Mouse (Mus musculus) stomach, postnatal 0 days (tissue): ENCODE data around the gene Cep135. TPM values are rescaled to one million over a fixed set of nuclear protein-coding genes. Genes with fewer than 3 reads are reported as not detected.

Experiments
- ATAC-seq: fragments of 200-750 bp; cut with Nextera tagmentation; 2 replicates; pipeline ENCODE4 v1.8.0; 2017; ENCODE audit not compliant: low FRiP score, low TSS enrichment
- DNase-seq: peaks from one replicate; pipeline ENCODE4 v3.0.0-alpha.2; 2016; ENCODE audit warnings: low spot score
- H3K27ac ChIP-seq: fragments of 300-500 bp; sonication (generic); replicated peaks from 2 replicates; pipeline ENCODE4 v1.5.1; 2014; ENCODE audit warnings: mild to moderate bottlenecking, control low read depth
- H3K27me3 ChIP-seq: fragments of 300-500 bp; sonication (generic); 2 replicates; pipeline ENCODE4 v1.6.1; 2014; ENCODE audit warnings: low read length; ENCODE audit not compliant: control insufficient read depth, insufficient read depth
- H3K36me3 ChIP-seq: fragments of 300-500 bp; sonication (generic); 2 replicates; pipeline ENCODE4 v1.6.1; 2014; ENCODE audit warnings: low read length, mixed read lengths; ENCODE audit not compliant: control insufficient read depth, insufficient read depth
- H3K4me1 ChIP-seq: fragments of 300-500 bp; sonication (generic); replicated peaks from 2 replicates; pipeline ENCODE4 v1.6.1; 2014; ENCODE audit warnings: antibody characterized with exemption; ENCODE audit not compliant: control insufficient read depth, insufficient read depth
- H3K4me2 ChIP-seq: fragments of 300-500 bp; sonication (generic); replicated peaks from 2 replicates; pipeline ENCODE4 v1.6.1; 2014; ENCODE audit warnings: low read depth, mild to moderate bottlenecking, control low read depth, moderate library complexity
- H3K4me3 ChIP-seq: fragments of 300-500 bp; sonication (generic); 2 replicates; pipeline ENCODE4 v1.5.1; 2014; ENCODE audit warnings: low read depth, low read length, control low read depth
- H3K9ac ChIP-seq: fragments of 300-500 bp; sonication (generic); 2 replicates; pipeline ENCODE4 v1.6.1; 2014; ENCODE audit warnings: mild to moderate bottlenecking, low read length, control low read depth, mixed read lengths
- H3K9me3 ChIP-seq: fragments of 300-500 bp; sonication (generic); 2 replicates; pipeline ENCODE4 v1.6.1; 2016; ENCODE audit warnings: low read length; ENCODE audit not compliant: control insufficient read depth
- CTCF ChIP-seq: IDR thresholded peaks from 2 replicates; pipeline ENCODE4 v1.5.1; 2016; ENCODE audit warnings: antibody characterized with exemption, low read depth, mild to moderate bottlenecking, moderate library complexity
- EP300 ChIP-seq: optimal IDR thresholded peaks from 2 replicates; pipeline ENCODE3; 2016; ENCODE audit warnings: antibody characterized with exemption
- WGBS: fragments of 180-500 bp; shearing (Covaris S2); extraction: QIAGEN DNeasy Blood & Tissue Kit; methylation state at CpG from one replicate; pipeline ENCODE4 v1.1.7; 2014; 5-methylcytosine and 5-hydroxymethylcytosine counted together
- polyA plus RNA-seq: library from polyadenylated mRNA; unstranded; fragments of >200 nt; fragmentation: Nextera tagmentation; extraction: Ambion mirVana; gene quantifications from 2 replicates; pipeline ENCODE4 v1.2.1, GENCODE M21; 2015

Gene Cep135
- polyA plus RNA-seq, 1 experiment from 2014 or later = 1.9 TPM

DNA sequence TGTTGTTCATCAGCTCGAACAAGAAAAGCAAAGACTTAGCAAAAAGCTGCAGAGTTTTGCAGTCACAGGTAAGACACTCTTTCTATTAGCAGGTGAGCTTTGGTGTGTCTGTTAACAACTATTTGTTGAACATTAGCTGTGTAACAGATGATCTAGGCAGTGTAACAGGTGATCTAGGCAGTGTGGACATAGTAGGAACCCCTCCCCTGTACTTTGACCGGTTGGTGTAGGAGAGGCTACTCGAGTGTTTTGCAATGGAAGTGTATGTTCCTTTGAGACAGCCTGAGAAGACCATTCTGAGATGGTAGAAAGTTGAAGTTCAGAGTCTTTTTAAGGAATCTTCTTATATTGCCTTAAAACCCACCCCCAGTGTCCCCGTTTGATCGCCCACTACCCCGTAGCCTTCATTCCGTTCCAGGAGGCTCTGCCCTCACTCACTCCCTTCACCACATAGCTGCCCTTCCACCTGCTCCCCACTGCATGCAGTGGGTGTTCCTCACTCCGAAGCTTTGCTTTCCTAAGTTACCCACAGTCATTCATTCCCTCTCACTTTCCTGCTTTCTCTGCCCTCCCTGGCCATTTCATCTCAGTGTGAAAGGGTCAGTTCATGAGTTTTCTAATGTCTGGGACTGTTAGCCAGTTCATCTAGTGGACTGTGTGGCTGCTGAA, 21.3 kb downstream of the Cep135 start:
- TF ChIP-seq EP300 (no peak), CTCF (no peak)
- Histone ChIP-seq H3K4me2 (no peak overlapping the region), H3K27ac (peak overlapping the region; percentile 31; the same call in 1 of the 2 replicates), H3K9me3 (no peaks in the 10 kb centered on the region), H3K9ac (no peak overlapping the region), H3K27me3 (no peaks in the 10 kb centered on the region), H3K4me1 (no peaks in the 10 kb centered on the region), H3K36me3 (peaks cover 10% of the 10 kb centered on the region; the same call in 1 of the 2 replicates), H3K4me3 (no peak overlapping the region)
- ATAC-seq (peak; percentile 93), DNase-seq (peak; percentile 58)
- WGBS = 67% methylated on average over 8 of the region's 8 CpGs

DNA sequence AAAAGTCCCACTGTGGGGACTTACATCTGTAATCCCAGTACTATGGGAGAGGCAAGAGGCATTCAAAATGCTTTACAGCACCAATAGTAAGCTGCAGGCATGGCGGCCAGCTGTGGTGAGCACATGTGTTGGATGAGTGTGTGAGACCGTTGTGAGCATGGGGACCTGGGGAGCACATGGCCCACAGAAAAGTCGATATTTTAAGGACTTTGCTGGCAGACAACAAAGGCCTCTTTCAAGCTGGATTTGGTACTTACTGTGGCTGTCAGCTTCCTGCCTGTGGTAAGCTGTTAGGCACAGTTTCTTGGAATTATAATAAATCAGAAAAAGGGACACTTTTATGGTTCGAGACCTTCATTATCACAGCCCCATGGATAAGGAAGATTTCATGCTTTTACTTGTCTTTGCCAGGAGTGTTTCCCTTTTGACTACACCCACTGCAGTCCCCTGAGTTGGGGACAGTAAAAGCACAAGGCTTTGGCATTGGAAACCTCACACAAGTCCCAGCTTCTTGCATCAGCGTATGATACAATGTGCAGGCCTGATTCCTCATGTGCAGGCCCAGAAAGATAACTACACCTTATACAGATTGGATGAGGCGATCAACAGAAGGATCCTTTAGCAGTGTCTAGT, 24.5 kb downstream of the Cep135 start:
- ATAC-seq (no peak), DNase-seq (no peak)
- WGBS = 86% methylated on average over 6 of the region's 6 CpGs
- Histone ChIP-seq H3K27me3 (no peaks in the 10 kb centered on the region), H3K27ac (no peak overlapping the region), H3K9ac (no peak overlapping the region), H3K4me1 (no peaks in the 10 kb centered on the region), H3K4me3 (no peak overlapping the region), H3K4me2 (no peak overlapping the region), H3K36me3 (peaks cover 5% of the 10 kb centered on the region), H3K9me3 (no peaks in the 10 kb centered on the region)
- TF ChIP-seq CTCF (no peak), EP300 (no peak)

DNA sequence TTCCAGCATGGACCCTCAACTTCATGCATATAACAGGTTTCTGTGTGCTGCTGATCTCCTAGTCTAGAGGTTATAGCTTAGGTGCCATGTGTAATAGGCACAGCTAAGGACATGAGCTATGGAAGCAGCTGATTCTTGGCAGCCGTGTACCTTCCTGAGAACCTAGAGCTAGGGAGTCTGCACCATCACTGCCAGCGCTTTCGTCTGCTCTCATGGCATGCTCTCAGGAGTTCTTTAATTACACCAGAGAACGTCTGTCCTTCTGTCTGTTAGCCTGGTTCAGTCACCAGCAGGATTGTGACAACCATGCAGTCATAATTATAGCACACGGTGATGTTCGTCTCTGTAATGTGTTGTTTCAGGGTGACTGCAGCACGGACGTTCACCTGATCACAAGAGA, 26.8 kb downstream of the Cep135 start:
- Histone ChIP-seq H3K27me3 (no peaks in the 10 kb centered on the region), H3K4me1 (no peaks in the 10 kb centered on the region), H3K27ac (no peak overlapping the region), H3K4me2 (no peak overlapping the region), H3K9me3 (no peaks in the 10 kb centered on the region), H3K9ac (no peak overlapping the region), H3K4me3 (no peak overlapping the region), H3K36me3 (peaks cover 10% of the 10 kb centered on the region)
- 90% methylated on average over 8 of the region's 8 CpGs for WGBS
- no peak for DNase-seq
- TF ChIP-seq CTCF (no peak), EP300 (no peak)
- ATAC-seq = no peak

DNA sequence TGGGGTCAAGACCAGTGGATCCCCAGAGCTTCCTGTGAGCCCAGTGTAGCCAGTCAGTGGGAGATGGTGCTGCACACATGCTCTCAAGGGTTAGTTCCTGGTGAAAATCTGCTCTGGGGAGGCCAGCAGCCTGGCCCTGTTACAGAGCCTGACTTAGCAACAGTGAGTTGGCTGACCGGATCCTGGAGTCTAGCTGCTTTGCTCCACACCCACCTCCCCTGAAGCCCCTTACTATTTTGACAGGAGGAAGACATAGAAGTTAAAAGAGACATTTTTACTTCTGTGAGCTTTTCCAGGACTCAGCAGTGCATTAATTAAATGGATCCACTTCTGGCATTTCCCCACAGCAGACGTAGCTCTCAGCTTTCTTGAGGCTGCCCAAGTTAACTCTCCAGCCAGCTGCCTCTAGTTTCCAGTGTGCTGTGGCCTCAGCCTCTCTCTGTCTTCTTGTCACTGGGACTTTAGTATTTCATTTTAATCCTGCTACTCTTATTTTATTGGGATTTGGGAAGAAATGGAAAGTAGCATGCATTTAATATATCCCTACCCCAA, 27.8 kb downstream of the Cep135 start:
- H3K36me3 ChIP-seq = peaks cover 10% of the 10 kb centered on the region
- no peaks in the 10 kb centered on the region for H3K4me1 ChIP-seq
- ATAC-seq (no peak), DNase-seq (no peak)
- H3K9ac ChIP-seq = no peak overlapping the region
- no peak overlapping the region for H3K4me3 ChIP-seq
- H3K27ac ChIP-seq = no peak overlapping the region
- no peak overlapping the region for H3K4me2 ChIP-seq
- 84% methylated on average over 2 of the region's 2 CpGs for WGBS
- no peak for TF ChIP-seq CTCF
- TF ChIP-seq EP300 = no peak
- no peaks in the 10 kb centered on the region for H3K9me3 ChIP-seq
- no peaks in the 10 kb centered on the region for H3K27me3 ChIP-seq

DNA sequence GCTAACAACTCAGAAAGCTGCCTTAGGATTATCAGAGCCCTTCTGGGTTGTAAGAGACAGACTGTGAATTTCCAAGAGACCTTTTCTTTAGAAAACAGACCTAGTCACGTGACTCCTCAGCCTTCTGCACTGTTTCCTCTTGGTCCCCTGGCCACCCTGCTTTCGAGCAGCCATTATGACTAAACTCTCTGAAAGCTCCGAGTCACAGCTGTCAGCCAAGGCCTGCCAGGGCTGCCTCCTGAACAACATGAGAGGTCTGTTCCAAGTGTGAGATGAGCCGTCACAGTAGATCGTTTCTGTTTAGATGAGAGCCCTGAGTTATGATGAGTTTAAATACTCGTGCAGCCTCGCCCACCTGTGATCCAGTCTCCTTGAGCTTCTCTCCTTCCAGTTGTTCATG, 30.3 kb downstream of the Cep135 start:
- no peak for TF ChIP-seq CTCF
- TF ChIP-seq EP300 = no peak
- H3K27ac ChIP-seq = no peak overlapping the region
- peaks cover 8% of the 10 kb centered on the region for H3K36me3 ChIP-seq

DNA sequence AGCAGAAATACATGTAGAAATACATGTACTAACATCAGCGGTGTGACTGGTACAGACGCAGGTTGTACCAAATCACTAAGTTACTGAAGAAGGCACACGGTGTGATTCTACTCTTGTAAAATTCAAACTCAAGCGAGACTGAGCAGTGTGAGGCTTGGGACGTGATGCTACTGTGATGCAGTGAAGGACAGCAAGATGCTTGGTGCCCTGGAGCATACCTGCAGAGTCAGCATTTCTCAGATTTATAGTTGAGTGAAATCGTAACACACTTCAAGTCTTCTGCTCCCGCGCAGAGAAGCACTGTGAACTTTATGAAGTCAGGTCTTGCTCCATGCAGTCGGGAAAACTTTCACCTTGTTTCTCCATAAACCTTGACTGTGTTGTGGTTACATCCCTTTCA, 35.3 kb downstream of the Cep135 start:
- Histone ChIP-seq H3K27me3 (no peaks in the 10 kb centered on the region), H3K4me1 (no peaks in the 10 kb centered on the region), H3K4me3 (no peak overlapping the region), H3K27ac (no peak overlapping the region), H3K9me3 (no peaks in the 10 kb centered on the region), H3K9ac (no peak overlapping the region), H3K36me3 (0 out of 2 replicates have a peak, but pooled peaks cover 5% of the 10 kb centered on the region), H3K4me2 (no peak overlapping the region)
- ATAC-seq (no peak), DNase-seq (no peak)
- TF ChIP-seq EP300 (no peak), CTCF (no peak)
- 95% methylated on average over 9 of the region's 9 CpGs for WGBS

More for the DNA sequence above, 30.3 kb downstream of the Cep135 start:
- H3K4me1 ChIP-seq = no peaks in the 10 kb centered on the region
- H3K27me3 ChIP-seq = no peaks in the 10 kb centered on the region
- no peak for ATAC-seq
- no peak overlapping the region for H3K4me3 ChIP-seq
- H3K9me3 ChIP-seq = no peaks in the 10 kb centered on the region
- DNase-seq = no peak
- 72% methylated on average over 7 of the region's 7 CpGs for WGBS
- H3K9ac ChIP-seq = no peak overlapping the region
- H3K4me2 ChIP-seq = no peak overlapping the region
